Mouse (Mus musculus) embryonic facial prominence, embryonic 14.5 days (tissue): ENCODE measurements around the gene Smg7. TPM values are rescaled to one million over a fixed set of nuclear protein-coding genes. Genes with fewer than 3 reads are reported as not detected.
A peak's percentile ranks its signal among the peaks of the same experiment; 100 is the strongest.

ENCODE experiments used
- ATAC-seq: fragments of 200-750 bp; cut with Nextera tagmentation; 2 replicates; pipeline ENCODE4 v1.8.0; 2017; ENCODE audit warnings: low read depth, moderate number of reproducible peaks, moderate TSS enrichment
- DNase-seq: peaks from one replicate; pipeline ENCODE4 v3.0.0-alpha.2; 2015; ENCODE audit warnings: low spot score
- H3K27ac ChIP-seq: fragments of 300-500 bp; sonication (generic); replicated peaks from 2 replicates; pipeline ENCODE4 v1.5.1; 2014; ENCODE audit warnings: low read depth, mild to moderate bottlenecking, low read length, moderate library complexity
- H3K27me3 ChIP-seq: fragments of 300-500 bp; sonication (generic); replicated peaks from 2 replicates; pipeline ENCODE4 v1.6.1; 2014; ENCODE audit warnings: low read length; ENCODE audit not compliant: control insufficient read depth, insufficient read depth
- H3K36me3 ChIP-seq: fragments of 300-500 bp; sonication (generic); 2 replicates; pipeline ENCODE4 v1.6.1; 2014; ENCODE audit warnings: low read length, mixed read lengths; ENCODE audit not compliant: control insufficient read depth, insufficient read depth
- H3K4me1 ChIP-seq: fragments of 300-500 bp; sonication (generic); 2 replicates; pipeline ENCODE4 v1.6.1; 2014; ENCODE audit warnings: antibody characterized with exemption, low read length; ENCODE audit not compliant: control insufficient read depth, insufficient read depth
- H3K4me2 ChIP-seq: fragments of 300-500 bp; sonication (generic); 2 replicates; pipeline ENCODE4 v1.6.1; 2014; ENCODE audit warnings: low read depth, mild to moderate bottlenecking, low read length, moderate library complexity, mixed read lengths
- H3K4me3 ChIP-seq: fragments of 300-500 bp; sonication (generic); 2 replicates; pipeline ENCODE4 v1.5.1; 2014; ENCODE audit warnings: low read depth, mild to moderate bottlenecking, low read length
- H3K9ac ChIP-seq: fragments of 300-500 bp; sonication (generic); 2 replicates; pipeline ENCODE4 v1.6.1; 2014; ENCODE audit warnings: low read depth, mild to moderate bottlenecking, low read length, moderate library complexity, mixed read lengths
- H3K9me3 ChIP-seq: fragments of 300-500 bp; sonication (generic); 2 replicates; pipeline ENCODE4 v1.6.1; 2016; ENCODE audit warnings: low read length; ENCODE audit not compliant: control insufficient read depth
- WGBS: fragments of 180-500 bp; shearing (Covaris S2); extraction: QIAGEN DNeasy Blood & Tissue Kit; methylation state at CpG from one replicate; pipeline ENCODE4 v1.1.7; 2014; 5-methylcytosine and 5-hydroxymethylcytosine counted together
- polyA plus RNA-seq: library from polyadenylated mRNA; unstranded; fragments of >200 nt; fragmentation: Nextera tagmentation; extraction: Ambion mirVana; gene quantifications from 2 replicates; pipeline ENCODE4 v1.2.1, GENCODE M21; 2014

Smg7 gene
- polyA plus RNA-seq, 1 experiment from 2014 or later, result 29.5 TPM

DNA sequence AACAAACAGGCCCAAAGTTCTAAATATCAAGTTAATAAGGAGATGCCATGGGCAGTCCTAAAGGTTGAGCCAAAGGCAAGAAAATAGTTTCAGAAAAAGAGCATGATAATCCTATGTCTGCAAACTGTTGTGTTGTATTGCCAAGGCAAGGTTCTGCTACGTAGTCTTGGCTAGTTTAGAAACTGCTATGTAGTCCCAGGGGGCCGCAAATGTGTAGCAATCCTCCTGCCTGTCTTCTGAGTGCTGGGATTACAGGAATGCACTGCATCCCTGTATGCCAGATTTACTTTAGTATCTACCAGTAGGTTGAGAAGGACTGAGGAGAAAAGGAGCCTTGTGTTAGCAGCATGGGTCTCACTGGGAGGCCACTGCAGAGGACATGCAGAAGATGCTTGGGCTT, 55.6 kb downstream of the Smg7 start:
- no peaks in the 10 kb centered on the region for H3K9me3 ChIP-seq
- no peak overlapping the region for H3K4me2 ChIP-seq
- H3K27ac ChIP-seq, result no peak overlapping the region
- no peaks in the 10 kb centered on the region for H3K27me3 ChIP-seq
- peaks cover 90% of the 10 kb centered on the region for H3K36me3 ChIP-seq
- H3K4me1 ChIP-seq, result no peaks in the 10 kb centered on the region
- ATAC-seq (no peak), DNase-seq (no peak)
- H3K9ac ChIP-seq, result no peak overlapping the region
- WGBS, result 96% methylated on average over 2 of the region's 2 CpGs
- H3K4me3 ChIP-seq, result no peak overlapping the region

DNA sequence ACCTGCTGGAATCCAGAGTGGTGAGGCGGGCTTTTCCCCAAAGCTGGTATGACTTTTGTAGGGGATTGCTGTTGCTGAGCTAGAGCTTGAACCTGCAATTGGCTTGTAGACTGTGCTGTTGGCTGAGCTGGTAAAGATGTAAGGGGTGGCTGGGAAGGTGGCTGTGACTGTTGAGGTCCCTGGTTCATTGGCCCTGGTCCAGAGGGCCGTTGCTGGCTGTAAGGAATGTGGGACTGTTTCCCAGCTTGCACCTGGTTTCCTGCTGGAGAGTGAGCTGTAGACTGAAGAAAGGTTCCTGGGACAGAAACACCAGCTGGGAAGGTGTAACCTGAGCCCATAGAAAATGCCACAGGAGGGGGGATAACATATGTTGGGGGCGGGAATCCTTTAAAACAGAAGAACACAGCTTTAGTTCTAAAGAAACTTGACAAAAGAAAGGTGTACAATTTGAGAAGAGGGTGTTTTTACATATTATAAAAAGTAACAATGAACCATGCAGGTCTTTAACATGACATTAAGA, 57.2 kb downstream of the Smg7 start:
- Histone ChIP-seq H3K4me1 (no peaks in the 10 kb centered on the region), H3K4me3 (no peak overlapping the region), H3K4me2 (no peak overlapping the region), H3K27me3 (no peaks in the 10 kb centered on the region), H3K27ac (no peak overlapping the region), H3K9ac (no peak overlapping the region), H3K9me3 (no peaks in the 10 kb centered on the region), H3K36me3 (peaks cover 92% of the 10 kb centered on the region)
- 74% methylated on average over 3 of the region's 3 CpGs for WGBS
- DNase-seq (peak; percentile 11), ATAC-seq (peak; percentile 37; the same call in 1 of the 2 replicates)

DNA sequence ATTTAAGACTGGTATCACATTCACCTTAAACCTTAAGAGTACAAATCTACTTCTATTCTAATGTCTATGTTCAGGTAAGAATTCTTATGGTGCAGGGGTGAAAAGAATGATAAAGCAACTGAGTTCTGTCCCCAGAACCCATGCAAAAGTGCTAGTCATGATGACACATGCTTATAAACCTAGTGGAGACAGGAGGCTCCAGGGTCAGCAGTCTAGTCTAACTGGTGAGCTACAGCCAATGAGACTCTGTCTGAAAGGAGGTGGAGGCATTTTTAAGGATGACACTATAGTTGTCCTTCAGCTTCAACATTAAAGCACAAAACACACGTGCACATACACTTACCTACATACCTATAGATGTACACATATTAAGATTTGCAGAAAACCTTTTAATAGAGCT, 57.8 kb downstream of the Smg7 start:
- Histone ChIP-seq H3K4me3 (no peak overlapping the region), H3K27ac (no peak overlapping the region), H3K4me2 (no peak overlapping the region), H3K36me3 (peaks cover 96% of the 10 kb centered on the region), H3K4me1 (no peaks in the 10 kb centered on the region), H3K9me3 (no peaks in the 10 kb centered on the region), H3K27me3 (no peaks in the 10 kb centered on the region), H3K9ac (no peak overlapping the region)
- ATAC-seq (no peak), DNase-seq (no peak)
- 89% methylated on average over 1 of the region's 1 CpGs for WGBS

DNA sequence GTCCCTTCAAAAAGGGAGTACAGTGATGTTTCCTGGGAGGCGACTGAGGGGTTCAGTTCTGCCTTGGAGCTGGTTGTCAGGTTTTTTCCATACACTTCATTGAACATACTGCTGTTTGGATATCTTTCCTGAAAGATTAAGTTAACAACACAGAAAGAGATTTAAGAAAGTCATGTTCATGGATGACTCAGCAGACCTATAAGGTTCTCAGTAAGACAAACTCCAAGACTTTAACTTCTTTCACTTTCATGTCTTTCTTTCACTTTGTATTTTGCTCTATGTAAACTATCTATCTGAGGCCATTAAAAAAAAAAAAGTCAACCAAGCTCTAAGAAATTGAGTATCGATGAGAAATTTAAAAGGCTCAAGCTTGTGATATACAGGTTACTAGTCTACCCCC, 61.4 kb downstream of the Smg7 start:
- DNase-seq (no peak), ATAC-seq (no peak)
- Histone ChIP-seq H3K27ac (no peak overlapping the region), H3K36me3 (peaks cover 97% of the 10 kb centered on the region), H3K9me3 (no peaks in the 10 kb centered on the region), H3K4me2 (no peak overlapping the region), H3K4me3 (no peak overlapping the region), H3K4me1 (no peaks in the 10 kb centered on the region), H3K27me3 (no peaks in the 10 kb centered on the region), H3K9ac (no peak overlapping the region)
- WGBS, result 93% methylated on average over 2 of the region's 2 CpGs

DNA sequence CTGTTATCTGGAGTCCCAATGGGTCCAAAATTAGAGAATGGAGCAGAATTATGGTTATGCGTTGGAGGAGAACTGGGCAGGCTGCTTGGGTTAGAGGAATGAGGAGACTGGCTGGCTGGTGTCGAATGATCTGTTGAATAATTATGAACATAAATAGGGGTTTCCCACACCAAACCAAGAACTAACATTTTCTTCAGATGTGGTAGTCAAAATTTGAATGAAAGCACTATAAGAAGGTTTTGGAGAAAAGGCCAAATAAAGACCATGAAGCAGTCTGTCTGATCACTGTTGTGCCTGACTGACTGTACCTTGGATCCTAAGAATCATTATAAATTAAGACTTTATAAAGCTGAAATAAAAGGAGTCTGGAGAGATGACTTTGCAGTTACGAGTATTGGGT, 62.1 kb downstream of the Smg7 start:
- no peaks in the 10 kb centered on the region for H3K9me3 ChIP-seq
- H3K9ac ChIP-seq, result no peak overlapping the region
- H3K36me3 ChIP-seq, result peaks cover 92% of the 10 kb centered on the region
- no peak overlapping the region for H3K4me3 ChIP-seq
- H3K27me3 ChIP-seq, result no peaks in the 10 kb centered on the region
- H3K4me1 ChIP-seq, result no peaks in the 10 kb centered on the region
- H3K27ac ChIP-seq, result no peak overlapping the region
- 94% methylated on average over 3 of the region's 3 CpGs for WGBS
- H3K4me2 ChIP-seq, result no peak overlapping the region
- ATAC-seq, result no peak
- no peak for DNase-seq

DNA sequence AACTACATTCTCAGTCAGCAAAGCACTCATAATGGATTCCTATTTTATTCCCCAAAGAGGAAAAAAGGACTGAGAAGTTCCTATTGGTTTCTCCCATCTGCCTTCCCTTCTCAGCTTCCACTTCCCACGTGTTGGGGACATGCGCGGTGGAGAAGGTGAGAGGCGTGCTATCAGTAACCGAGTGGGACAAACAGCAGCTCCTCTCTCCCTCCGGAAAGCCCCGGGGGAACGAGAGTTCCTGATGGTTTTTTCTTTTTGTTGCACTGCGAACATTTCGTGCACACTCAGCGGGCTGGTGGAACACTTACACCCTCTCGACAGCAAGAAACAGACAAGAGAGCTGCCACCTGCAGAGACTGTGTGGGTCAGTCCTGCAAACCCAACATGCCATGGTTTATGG, 63.6 kb downstream of the Smg7 start:
- Histone ChIP-seq H3K4me2 (no peak overlapping the region), H3K27me3 (no peaks in the 10 kb centered on the region), H3K4me1 (no peaks in the 10 kb centered on the region), H3K27ac (no peak overlapping the region), H3K36me3 (peaks cover 77% of the 10 kb centered on the region), H3K9me3 (no peaks in the 10 kb centered on the region), H3K9ac (no peak overlapping the region), H3K4me3 (no peak overlapping the region)
- no peak for DNase-seq
- ATAC-seq, result no peak
- 87% methylated on average over 12 of the region's 12 CpGs for WGBS

DNA sequence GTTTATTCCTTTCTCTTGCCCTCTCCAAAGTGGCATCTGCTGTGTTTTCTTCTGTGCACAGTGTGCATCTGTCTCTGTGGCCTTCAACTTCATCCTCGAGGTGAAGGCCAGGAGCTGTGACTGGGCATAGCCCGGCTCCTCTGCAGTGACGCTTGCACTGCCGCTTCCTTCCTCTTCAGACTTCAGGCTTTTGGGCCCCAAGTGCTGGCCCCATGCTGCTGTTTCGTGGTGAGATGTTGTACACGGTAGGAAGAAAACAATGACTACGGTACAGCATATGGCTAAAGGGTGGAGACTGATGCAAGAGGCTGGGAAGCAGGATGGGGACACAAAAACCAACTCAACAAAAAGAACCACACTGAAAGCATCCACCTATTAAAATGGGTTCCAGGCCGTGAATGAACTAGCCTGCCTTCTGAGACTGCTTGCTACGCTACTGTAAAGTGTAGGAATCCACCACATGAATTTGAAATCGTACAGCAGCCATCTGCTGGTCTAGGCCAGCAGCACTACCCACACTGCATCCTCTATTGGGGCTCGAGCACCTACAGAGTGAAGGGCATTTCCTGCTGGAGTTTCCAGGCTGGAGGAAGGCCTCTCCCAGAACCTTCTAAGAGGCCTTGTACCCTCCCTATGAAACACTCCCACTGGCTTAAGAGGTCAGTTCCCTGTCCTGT, 64.3 kb downstream of the Smg7 start:
- H3K36me3 ChIP-seq, result peaks cover 70% of the 10 kb centered on the region

DNA sequence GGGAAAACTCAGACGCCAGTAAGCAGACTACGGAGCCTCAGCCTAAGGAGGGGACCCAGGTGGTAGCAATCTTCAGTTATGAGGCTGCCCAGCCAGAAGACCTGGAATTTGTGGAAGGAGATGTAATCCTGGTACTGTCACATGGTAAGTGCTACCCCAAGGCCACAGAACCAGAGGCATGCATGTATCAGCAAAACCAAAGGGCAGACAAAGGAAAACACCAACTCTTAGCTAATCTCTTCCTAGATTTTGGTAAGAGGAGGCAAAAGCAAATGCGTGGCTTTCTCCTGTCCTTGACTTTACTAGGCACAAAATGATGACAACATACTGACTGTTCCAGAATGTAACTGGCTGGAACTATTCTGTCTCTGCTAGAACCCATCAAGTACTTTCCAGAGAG, 67.4 kb downstream of the Smg7 start:
- Histone ChIP-seq H3K4me1 (no peaks in the 10 kb centered on the region), H3K36me3 (peaks cover 40% of the 10 kb centered on the region), H3K27ac (no peak overlapping the region), H3K27me3 (no peaks in the 10 kb centered on the region), H3K4me2 (no peak overlapping the region), H3K9ac (no peak overlapping the region), H3K9me3 (no peaks in the 10 kb centered on the region), H3K4me3 (no peak overlapping the region)
- ATAC-seq, result no peak
- WGBS, result 87% methylated on average over 3 of the region's 3 CpGs
- no peak for DNase-seq

More for the DNA sequence above, 64.3 kb downstream of the Smg7 start:
- Histone ChIP-seq H3K4me1 (no peaks in the 10 kb centered on the region), H3K4me3 (no peak overlapping the region), H3K4me2 (no peak overlapping the region), H3K27me3 (no peaks in the 10 kb centered on the region), H3K9me3 (no peaks in the 10 kb centered on the region), H3K27ac (no peak overlapping the region), H3K9ac (no peak overlapping the region)
- ATAC-seq, result no peak
- no peak for DNase-seq
- 83% methylated on average over 11 of the region's 11 CpGs for WGBS

DNA sequence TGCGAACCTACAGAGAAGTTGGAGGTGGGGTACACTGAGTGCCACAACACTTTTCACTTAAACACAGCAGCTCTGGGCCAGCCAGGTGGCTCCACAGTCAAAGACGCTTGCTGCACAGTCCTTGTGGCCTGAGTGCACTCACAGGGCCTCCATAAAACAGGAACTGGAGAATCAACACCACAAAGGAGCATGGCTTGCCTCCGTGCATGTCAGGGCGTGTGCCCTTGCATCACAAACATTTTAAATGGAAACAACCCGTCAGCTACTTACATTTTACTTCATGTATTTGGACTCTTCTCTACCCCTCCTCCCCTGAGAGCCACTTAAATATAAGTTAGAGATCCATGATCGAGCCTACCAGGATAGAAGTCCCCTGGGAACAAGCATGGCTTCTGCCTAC, 70.1 kb downstream of the Smg7 start:
- H3K9me3 ChIP-seq, result no peaks in the 10 kb centered on the region
- peaks cover 15% of the 10 kb centered on the region for H3K36me3 ChIP-seq
- H3K4me1 ChIP-seq, result no peaks in the 10 kb centered on the region
- ATAC-seq, result no peak
- H3K9ac ChIP-seq, result no peak overlapping the region
- DNase-seq, result peak; percentile 34
- 81% methylated on average over 6 of the region's 6 CpGs for WGBS
- no peak overlapping the region for H3K27ac ChIP-seq
- no peak overlapping the region for H3K4me3 ChIP-seq
- H3K4me2 ChIP-seq, result no peak overlapping the region
- no peaks in the 10 kb centered on the region for H3K27me3 ChIP-seq
